Mouse (Mus musculus) cerebellum, adult 11-12 months (tissue): Measurements from ENCODE around the gene Slc4a1.

Source experiments
- DNase-seq: peaks from one replicate; pipeline ENCODE4 v3.0.0; 2022

The Slc4a1 gene

GRCm38 (mm10) chr11:102348771-102349170 is 17.2 kb downstream of the Slc4a1 start:
- DNase-seq: no peak

GRCm38 (mm10) chr11:102348101-102348585 is 17.9 kb downstream of the Slc4a1 start:
- DNase-seq: no peak

- DNase-seq: no peak
Observed at GRCm38 (mm10) chr11:102347683-102348082, 18.3 kb downstream of the Slc4a1 start.

- DNase-seq: no peak
Observed at GRCm38 (mm10) chr11:102346926-102347325, 19.1 kb downstream of the Slc4a1 start.

GRCm38 (mm10) chr11:102344458-102344857 is 21.5 kb downstream of the Slc4a1 start:
- no peak for DNase-seq

GRCm38 (mm10) chr11:102342742-102343141 is 23.3 kb downstream of the Slc4a1 start:
- no peak for DNase-seq

GRCm38 (mm10) chr11:102341101-102341500 is 24.9 kb downstream of the Slc4a1 start:
- DNase-seq: no peak

- DNase-seq: peak; percentile 59
Observed at GRCm38 (mm10) chr11:102339624-102340023, 26.4 kb downstream of the Slc4a1 start.

GRCm38 (mm10) chr11:102339195-102339594 is 26.8 kb downstream of the Slc4a1 start:
- peak; percentile 84 for DNase-seq

GRCm38 (mm10) chr11:102338561-102338960 is 27.4 kb downstream of the Slc4a1 start:
- peak; percentile 98 for DNase-seq

- peak; percentile 27 for DNase-seq
Observed at GRCm38 (mm10) chr11:102337921-102338320, 28.1 kb downstream of the Slc4a1 start.

GRCm38 (mm10) chr11:102336191-102336590 is 29.8 kb downstream of the Slc4a1 start:
- peak; percentile 10 for DNase-seq

GRCm38 (mm10) chr11:102334973-102335700 is 30.9 kb downstream of the Slc4a1 start:
- peak; percentile 27 for DNase-seq

- DNase-seq: no peak
Observed at GRCm38 (mm10) chr11:102334010-102334409, 32.0 kb downstream of the Slc4a1 start.

GRCm38 (mm10) chr11:102333061-102333460 is 32.9 kb downstream of the Slc4a1 start:
- no peak for DNase-seq

GRCm38 (mm10) chr11:102331806-102332205 is 34.2 kb downstream of the Slc4a1 start:
- no peak for DNase-seq

GRCm38 (mm10) chr11:102330039-102330438 is 36.0 kb downstream of the Slc4a1 start:
- no peak for DNase-seq

- DNase-seq: no peak
Observed at GRCm38 (mm10) chr11:102329518-102329917, 36.5 kb downstream of the Slc4a1 start.

- DNase-seq: peak; percentile 31
Observed at GRCm38 (mm10) chr11:102327839-102328238, 38.2 kb downstream of the Slc4a1 start.

- no peak for DNase-seq
Observed at GRCm38 (mm10) chr11:102327250-102327649, 38.8 kb downstream of the Slc4a1 start.

GRCm38 (mm10) chr11:102323516-102323915 is 42.5 kb downstream of the Slc4a1 start:
- peak; percentile 41 for DNase-seq

GRCm38 (mm10) chr11:102321931-102322330 is 44.1 kb downstream of the Slc4a1 start:
- peak; percentile 55 for DNase-seq

GRCm38 (mm10) chr11:102320686-102321005 is 45.4 kb downstream of the Slc4a1 start:
- DNase-seq: peak; percentile 84

- DNase-seq: peak; percentile 94
Observed at GRCm38 (mm10) chr11:102319941-102320685, 45.9 kb downstream of the Slc4a1 start.
